Mouse (Mus musculus) thymus, adult 2 months (tissue): ENCODE data around the gene Setdb1.

Experiments used
- CTCF ChIP-seq: fragments of 200-500 bp; IDR thresholded peaks from 2 replicates; pipeline ENCODE4 v1.5.1; 2012; ENCODE audit warnings: mild to moderate bottlenecking, control low read depth, low read length, moderate library complexity, borderline replicate concordance; ENCODE audit not compliant: control insufficient read depth, poor library complexity, insufficient read depth; ENCODE audit errors: extremely low read depth
- POLR2A ChIP-seq: fragments of 200-500 bp; IDR thresholded peaks from 2 replicates; pipeline ENCODE4 v1.6.1; 2012; ENCODE audit warnings: mild to moderate bottlenecking, low read length, control low read depth, moderate library complexity; ENCODE audit not compliant: control insufficient read depth, poor library complexity, insufficient read depth; ENCODE audit errors: extremely low read depth

DNA sequence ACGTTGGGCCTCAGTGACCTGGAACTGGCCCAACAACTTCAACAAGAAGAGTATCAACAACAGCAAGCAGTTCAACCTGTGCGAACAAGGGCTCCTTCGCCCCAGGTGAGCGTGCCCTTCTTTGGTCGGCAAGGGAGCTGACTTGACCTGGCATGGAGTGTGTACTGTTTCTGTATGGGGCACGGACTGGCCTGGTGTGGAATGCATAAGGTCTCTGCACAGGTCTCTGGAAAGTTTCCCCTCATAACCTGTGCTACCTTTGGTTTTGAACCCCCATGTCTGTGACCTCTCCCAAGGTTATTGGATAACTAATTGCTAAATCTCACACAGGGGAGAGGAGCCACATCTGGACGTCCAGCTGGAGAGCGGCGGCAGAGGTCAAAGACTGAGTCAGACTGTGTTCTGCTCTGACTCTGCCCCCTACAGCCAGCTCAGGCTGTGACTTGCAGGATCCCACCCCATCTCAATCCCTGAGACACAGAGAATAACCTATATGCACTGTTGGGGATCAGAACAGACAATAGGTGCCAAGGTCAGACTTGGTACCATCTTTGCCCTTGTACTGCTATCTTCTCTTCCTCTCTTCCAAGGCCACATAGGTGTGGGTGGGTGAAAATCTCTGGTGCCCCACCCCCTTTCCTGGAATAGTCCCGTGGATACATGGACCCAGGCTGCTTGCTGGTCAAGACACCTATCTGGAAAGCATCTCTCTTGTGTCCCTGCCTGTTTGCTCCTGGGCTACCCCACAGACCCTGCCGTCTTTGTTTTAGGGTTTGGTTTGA is 61.5 kb downstream of the Setdb1 start:
- no peak for TF ChIP-seq CTCF
- TF ChIP-seq POLR2A, result no peak
